Mouse (Mus musculus): Measurements from ENCODE around the gene Skint8. TPM values are rescaled to one million over a fixed set of nuclear protein-coding genes. Genes with fewer than 3 reads are reported as not detected.

The Skint8 gene
- not detected for polyA plus RNA-seq (2017; shearing (Covaris generic))

DNA sequence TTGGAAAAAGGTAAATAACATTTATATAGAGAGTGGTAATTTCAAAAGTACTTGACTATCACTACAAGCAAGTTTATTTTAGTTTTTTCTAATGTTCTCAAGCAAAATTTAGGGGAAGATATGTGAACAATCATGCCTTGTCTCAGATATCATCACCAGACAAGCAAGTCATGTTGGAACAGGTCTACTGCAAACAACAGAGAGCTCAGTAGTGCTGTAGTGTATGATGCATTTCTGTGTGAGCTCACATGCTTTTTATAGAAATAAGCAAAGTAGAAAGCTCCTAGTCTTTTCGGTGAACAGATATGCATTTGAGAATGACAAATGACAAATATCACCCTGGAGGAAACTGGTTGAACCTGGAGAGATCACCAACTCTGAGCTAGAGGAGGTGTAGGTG, at the start of gene Skint8:
Gene Skint8, plus strand, starts transcription at position 301 of the 400 bp plus-strand sequence.

GRCm38 (mm10) chr4:111902775-111903174, 16.4 kb upstream of the Skint8 start, which contains the start of gene Slc5a9:
TSS of gene Slc5a9 (minus strand) at chr4:111902918.

GRCm38 (mm10) chr4:111972623-111973022, 53.4 kb downstream of the Skint8 start, which contains the start of gene Skint7:
TSS of gene Skint7 (plus strand) at chr4:111972923.

Other genes starting within 250 kb of the Skint8 start
- gene Spata6, start 199.4 kb upstream of the Skint8 start, polyA plus RNA-seq (2017; shearing (Covaris generic)) = 42.2 TPM
- 0.16 TPM for gene Slc5a9, start 16.5 kb upstream of the Skint8 start, polyA plus RNA-seq (2017; shearing (Covaris generic))
- not detected for gene Skint7, start 53.5 kb downstream of the Skint8 start, polyA plus RNA-seq (2017; shearing (Covaris generic))
- gene Skint1, start 86.9 kb downstream of the Skint8 start, polyA plus RNA-seq (2017; shearing (Covaris generic)) = 0.10 TPM
- gene Skint4, start 152.6 kb downstream of the Skint8 start, polyA plus RNA-seq (2017; shearing (Covaris generic)) = not detected

Measured in CD4-positive, CD25-positive, alpha-beta regulatory T cell (primary cell).